Mouse (Mus musculus): ENCODE results near the gene Rnls.

DNA sequence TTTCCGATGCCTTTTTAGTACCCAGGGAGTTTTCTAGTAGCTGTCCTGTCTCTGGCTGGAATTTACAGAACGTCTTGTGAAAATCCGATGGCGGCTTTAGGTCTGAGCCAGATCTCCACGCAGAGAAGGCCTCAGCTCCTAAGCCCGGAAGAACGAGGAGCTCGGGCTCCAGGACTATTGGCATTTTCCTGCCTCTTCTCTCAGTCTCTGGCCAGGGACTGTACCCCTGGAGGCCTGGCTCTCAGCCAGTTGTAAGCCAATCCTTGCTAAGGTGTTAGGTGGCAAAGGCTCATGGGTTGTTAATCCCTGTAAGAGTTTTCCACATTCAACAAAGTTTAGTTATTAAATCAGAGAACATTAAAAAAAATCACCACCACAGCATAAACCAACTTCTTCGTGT lies 281.7 kb downstream of the Rnls start:
- TF ChIP-seq CTCF (IDR thresholded peaks at IDR 0.05; ENCODE audit: borderline replicate concordance, insufficient read depth, low read length) (no peak), POLR2A (IDR thresholded peaks at IDR 0.05; ENCODE audit: low read depth, low read length) (no peak)

Measured in embryonic fibroblast, embryonic 13.5 days (primary cell).